Mouse (Mus musculus) stomach, adult 2 months (tissue): ENCODE results near the gene Vav2. TPM values are rescaled to one million over a fixed set of nuclear protein-coding genes. Genes with fewer than 3 reads are reported as not detected.

Experiments used
- polyA plus RNA-seq: library from polyadenylated mRNA; depleted of rRNA; stranded (reverse); fragments of >200 nt; gene quantifications from 2 replicates; pipeline ENCODE4 v1.2.3, GENCODE M21; 2012; rRNA removed

The Vav2 gene
- polyA plus RNA-seq, result 6.1 and 7.5 TPM in 2 replicates

DNA sequence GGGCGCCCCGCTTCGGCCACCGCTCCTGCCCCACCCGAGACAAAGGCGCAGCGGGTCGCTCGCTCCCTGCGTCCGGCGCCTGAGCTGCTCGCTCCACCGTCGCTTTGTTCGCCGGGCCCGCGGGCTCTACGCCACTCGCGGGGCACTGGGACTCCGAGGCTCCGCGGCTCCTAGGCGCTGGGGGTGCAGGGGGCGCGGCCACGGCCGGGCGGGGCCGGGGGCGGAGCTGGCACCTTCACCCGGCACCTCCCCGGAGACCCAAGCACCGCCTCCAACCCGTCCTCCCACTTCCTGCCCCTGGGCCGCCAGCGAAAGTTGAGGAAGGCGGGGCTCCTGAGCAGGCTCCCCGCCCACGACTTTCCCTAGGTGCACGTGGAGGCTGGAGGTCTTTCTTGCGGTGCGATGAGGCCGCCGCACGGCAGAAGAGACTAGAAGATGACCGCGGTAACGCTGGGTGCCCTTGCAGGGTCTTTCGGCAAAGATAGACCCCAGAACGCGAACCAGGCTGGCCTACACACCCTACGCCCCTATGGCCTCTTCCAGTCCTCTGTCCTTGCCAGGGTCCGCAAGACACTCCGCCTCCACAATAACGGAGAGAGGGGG, at the start of gene Vav2:
TSS of gene Vav2 (minus strand) at position 179 of the 603 bp plus-strand sequence.

DNA sequence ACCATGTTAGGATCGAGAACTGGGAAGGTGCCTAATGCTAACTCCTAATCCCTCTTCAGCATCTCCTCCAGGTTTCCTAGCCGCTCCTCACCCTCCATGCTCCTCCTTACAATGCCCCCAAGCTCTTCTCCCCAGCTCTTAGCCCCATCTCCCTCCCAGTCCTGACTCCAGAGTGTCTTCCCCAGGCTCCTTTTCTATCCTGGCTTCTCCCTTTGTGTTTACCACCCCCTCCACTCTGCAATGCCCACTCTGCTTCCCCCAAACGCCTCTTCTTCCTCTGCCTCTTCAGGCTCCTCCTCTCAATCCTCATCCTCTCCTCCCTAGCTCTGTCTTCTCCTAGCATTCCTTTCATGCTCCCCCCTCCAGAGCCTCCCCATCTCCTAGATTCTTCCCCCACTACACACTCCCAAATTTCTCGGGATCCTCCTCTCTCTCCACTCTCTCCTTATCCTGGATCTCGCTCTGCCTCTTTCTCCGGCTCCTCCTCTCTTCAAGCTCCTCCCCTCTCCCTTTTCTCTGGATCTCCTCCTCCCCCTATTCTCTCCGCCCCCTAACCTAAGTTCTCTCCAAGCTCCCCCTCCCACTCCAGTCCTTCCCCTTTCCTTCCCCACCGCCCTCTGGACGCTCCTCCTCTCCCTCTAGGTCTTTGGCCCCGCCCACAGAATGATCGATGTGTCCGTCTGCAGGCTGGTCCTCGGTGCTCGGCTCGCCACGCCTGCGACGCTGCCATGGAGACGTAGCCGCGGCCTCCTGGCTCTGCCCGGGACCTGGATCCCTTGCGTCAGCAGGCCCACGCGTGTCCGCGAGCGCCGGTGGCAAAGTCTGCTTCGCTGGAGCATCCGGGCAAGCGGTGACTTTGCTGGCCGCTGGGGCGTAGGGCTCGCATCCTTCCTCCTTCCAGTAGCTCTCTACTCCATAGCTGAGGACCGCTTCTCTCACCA, 15.2 kb upstream of the Vav2 start, which contains the start of gene Brd3os:
TSS of gene Brd3os (plus strand) at position 558 of the 941 bp plus-strand sequence.

DNA sequence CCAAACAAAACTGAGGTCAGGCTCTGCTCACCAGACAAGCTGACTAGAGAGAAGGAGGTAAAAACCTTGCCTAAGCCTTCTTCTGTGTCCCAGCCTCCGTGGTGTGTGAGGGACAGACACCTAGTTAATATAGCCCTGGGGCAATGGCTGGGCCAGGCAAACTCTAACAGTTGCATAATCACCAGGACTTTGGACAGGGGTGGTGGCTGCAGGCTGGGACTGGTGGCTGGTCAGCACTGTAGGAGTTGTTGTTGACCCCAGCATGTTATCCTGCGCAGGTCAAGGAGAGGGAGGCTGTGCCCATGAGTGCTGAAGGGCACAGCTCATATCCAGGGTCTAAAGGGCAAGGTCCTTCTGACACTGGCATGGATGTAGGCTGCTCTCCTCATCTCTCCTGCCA, 178.6 kb downstream of the Vav2 start, which contains the start of gene Sardh:
TSS of gene Sardh (minus strand) at position 127 of the 400 bp plus-strand sequence.

Other genes with a start within 250 kb of the Vav2 start
- gene Sardh, start 178.7 kb downstream of the Vav2 start, polyA plus RNA-seq, result 5.3 and 7.0 TPM in 2 replicates
- gene Brd3os, start 15.3 kb upstream of the Vav2 start, polyA plus RNA-seq, result 3.5 and 3.7 TPM in 2 replicates
- gene Brd3, start 80.6 kb upstream of the Vav2 start, polyA plus RNA-seq, result 11.6 and 13.2 TPM in 2 replicates
- 9.9 and 22.8 TPM in 2 replicates for gene Wdr5, start 88.1 kb upstream of the Vav2 start, polyA plus RNA-seq
- gene Rxra, start 249.4 kb upstream of the Vav2 start, polyA plus RNA-seq, result 56.2 and 71.5 TPM in 2 replicates